Mouse (Mus musculus) liver, embryonic 15.5 days (tissue): Measurements from ENCODE around the gene Sox13. TPM values are rescaled to one million over a fixed set of nuclear protein-coding genes. Genes with fewer than 3 reads are reported as not detected.
A peak's percentile ranks its signal among the peaks of the same experiment; 100 is the strongest.

Experiments used
- ATAC-seq: fragments of 200-750 bp; cut with Nextera tagmentation; 2 replicates; pipeline ENCODE4 v1.8.0; 2017; ENCODE audit warnings: moderate number of reproducible peaks, mild to moderate bottlenecking, moderate library complexity; ENCODE audit not compliant: insufficient read depth
- H3K27ac ChIP-seq: fragments of 300-500 bp; sonication (generic); replicated peaks from 2 replicates; pipeline ENCODE4 v1.5.1; 2015; ENCODE audit warnings: mild to moderate bottlenecking, inconsistent platforms
- H3K27me3 ChIP-seq: fragments of 300-500 bp; sonication (generic); 2 replicates; pipeline ENCODE4 v1.6.1; 2015; ENCODE audit warnings: mild to moderate bottlenecking, inconsistent platforms
- H3K36me3 ChIP-seq: fragments of 300-500 bp; sonication (generic); replicated peaks from 2 replicates; pipeline ENCODE4 v1.6.1; 2015; ENCODE audit warnings: moderate library complexity, mild to moderate bottlenecking, inconsistent platforms
- H3K4me1 ChIP-seq: fragments of 300-500 bp; sonication (generic); replicated peaks from 2 replicates; pipeline ENCODE4 v1.6.1; 2015; ENCODE audit warnings: inconsistent platforms
- H3K4me2 ChIP-seq: fragments of 300-500 bp; sonication (generic); 2 replicates; pipeline ENCODE4 v1.6.1; 2015; ENCODE audit warnings: moderate library complexity, mild to moderate bottlenecking, inconsistent platforms
- H3K4me3 ChIP-seq: fragments of 300-500 bp; sonication (generic); replicated peaks from 2 replicates; pipeline ENCODE4 v1.5.1; 2015; ENCODE audit warnings: mild to moderate bottlenecking, inconsistent platforms
- H3K9ac ChIP-seq: fragments of 300-500 bp; sonication (generic); 2 replicates; pipeline ENCODE4 v1.6.1; 2015; ENCODE audit warnings: moderate library complexity, mild to moderate bottlenecking, inconsistent platforms
- H3K9me3 ChIP-seq: fragments of 300-500 bp; sonication (generic); replicated peaks from 2 replicates; pipeline ENCODE4 v1.6.1; 2016; ENCODE audit warnings: inconsistent platforms
- WGBS: fragments of 180-500 bp; shearing (Covaris S2); methylation state at CpG from one replicate; pipeline ENCODE4 v1.1.7; 2015; ENCODE audit warnings: mixed read lengths; ENCODE audit not compliant: insufficient replicate concordance; 5-methylcytosine and 5-hydroxymethylcytosine counted together
- polyA plus RNA-seq: library from polyadenylated mRNA; unstranded; fragments of >200 nt; fragmentation: Nextera tagmentation; extraction: Ambion mirVana; gene quantifications from 2 replicates; pipeline ENCODE4 v1.2.1, GENCODE M21; 2015

Sox13 gene
- polyA plus RNA-seq, 1 experiment from 2014 or later = 1.6 TPM

GRCm38 (mm10) chr1:133451869-133452563 lies 27.8 kb upstream of the Sox13 start:
- no peaks in the 10 kb centered on the region for H3K36me3 ChIP-seq
- WGBS = 57% methylated on average over 13 of the region's 13 CpGs
- H3K9me3 ChIP-seq = no peaks in the 10 kb centered on the region
- H3K4me2 ChIP-seq = no peak overlapping the region; the same call in 1 of the 2 replicates
- H3K27ac ChIP-seq = peak overlapping the region; percentile 66
- no peaks in the 10 kb centered on the region for H3K27me3 ChIP-seq
- H3K9ac ChIP-seq = no peak overlapping the region
- 0 out of 2 replicates have a peak, but pooled peaks have one; percentile 6 for ATAC-seq
- peaks cover 17% of the 10 kb centered on the region for H3K4me1 ChIP-seq
- no peak overlapping the region for H3K4me3 ChIP-seq

DNA sequence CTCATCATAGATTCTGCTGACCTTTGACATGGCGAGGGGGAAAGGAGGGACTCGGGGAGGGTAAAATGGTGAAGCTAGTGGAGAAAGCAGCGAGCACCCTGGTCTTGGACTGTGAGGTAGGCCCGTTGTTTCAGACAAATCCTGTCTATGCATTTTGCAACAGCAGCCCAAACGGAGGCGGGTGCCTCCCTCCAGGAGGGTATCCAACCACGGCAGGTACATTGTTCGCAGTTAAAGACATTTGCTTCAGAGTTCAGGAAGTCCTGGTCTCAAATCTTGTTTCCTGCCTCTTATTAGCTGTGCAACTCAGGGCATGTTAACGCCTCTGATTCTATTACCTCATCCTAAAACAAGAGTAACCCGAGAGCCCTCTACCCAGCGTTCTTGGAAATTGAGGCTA lies 26.8 kb upstream of the Sox13 start:
- no peak overlapping the region for H3K27ac ChIP-seq

GRCm38 (mm10) chr1:133448351-133448931 lies 24.3 kb upstream of the Sox13 start:
- Histone ChIP-seq H3K36me3 (no peaks in the 10 kb centered on the region), H3K9me3 (no peaks in the 10 kb centered on the region), H3K4me2 (no peak overlapping the region), H3K27ac (no peak overlapping the region), H3K4me1 (peaks cover 17% of the 10 kb centered on the region), H3K4me3 (no peak overlapping the region), H3K27me3 (no peaks in the 10 kb centered on the region), H3K9ac (no peak overlapping the region)
- ATAC-seq = no peak
- 23% methylated on average over 14 of the region's 14 CpGs for WGBS

More for the DNA sequence above, 26.8 kb upstream of the Sox13 start:
- H3K27me3 ChIP-seq = no peaks in the 10 kb centered on the region
- H3K4me1 ChIP-seq = peaks cover 17% of the 10 kb centered on the region
- no peak for ATAC-seq
- H3K9me3 ChIP-seq = no peaks in the 10 kb centered on the region
- no peaks in the 10 kb centered on the region for H3K36me3 ChIP-seq
- no peak overlapping the region for H3K9ac ChIP-seq
- no peak overlapping the region for H3K4me3 ChIP-seq
- 33% methylated on average over 11 of the region's 11 CpGs for WGBS
- H3K4me2 ChIP-seq = no peak overlapping the region

- 56% methylated on average over 4 of the region's 4 CpGs for WGBS
- H3K36me3 ChIP-seq = no peaks in the 10 kb centered on the region
- no peaks in the 10 kb centered on the region for H3K27me3 ChIP-seq
- no peak overlapping the region for H3K9ac ChIP-seq
- no peak for ATAC-seq
- no peak overlapping the region for H3K4me3 ChIP-seq
- H3K4me1 ChIP-seq = 0 out of 2 replicates have a peak, but pooled peaks cover 10% of the 10 kb centered on the region
- H3K4me2 ChIP-seq = no peak overlapping the region
- no peaks in the 10 kb centered on the region for H3K9me3 ChIP-seq
- H3K27ac ChIP-seq = no peak overlapping the region
These were observed 22.1 kb upstream of the Sox13 start for GRCm38 (mm10) chr1:133446291-133446690.

GRCm38 (mm10) chr1:133444315-133444714 lies 20.1 kb upstream of the Sox13 start:
- WGBS = 62% methylated on average over 8 of the region's 8 CpGs

DNA sequence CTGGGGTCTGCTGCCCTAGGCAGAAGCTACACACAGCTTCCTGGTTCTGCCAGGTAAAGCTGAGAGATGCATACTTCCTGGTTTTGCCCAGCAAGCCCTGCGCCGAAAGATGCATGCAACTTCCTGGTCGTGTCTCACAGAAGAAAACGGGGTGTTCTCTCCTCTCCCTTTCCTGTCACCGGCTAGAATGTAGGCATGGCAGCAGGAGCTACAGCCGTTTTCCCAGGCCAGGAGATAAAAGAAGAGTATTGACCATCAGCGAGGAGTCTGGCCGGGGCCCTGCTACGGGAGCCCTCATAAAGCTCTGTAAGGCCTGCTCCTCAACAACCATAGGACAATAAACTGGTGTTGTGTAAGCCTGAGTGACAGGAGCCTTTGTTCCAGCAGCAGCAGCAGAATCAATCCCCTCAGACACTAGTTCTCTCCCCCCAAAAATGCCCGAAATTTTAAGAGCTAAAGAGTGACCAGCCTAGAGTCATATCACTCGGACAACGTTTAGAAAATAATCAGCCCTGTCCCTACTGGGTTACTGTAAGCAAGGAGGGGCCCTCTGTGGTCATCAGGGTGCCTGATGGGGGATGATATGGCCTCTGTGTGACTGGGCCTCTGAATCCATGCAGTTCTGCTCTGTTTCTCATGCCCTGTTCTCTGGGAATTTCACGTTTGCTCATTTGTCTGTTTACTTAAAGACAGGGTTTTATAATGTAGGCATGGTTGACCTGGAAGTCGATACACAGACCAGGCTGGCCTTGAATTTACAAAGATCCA lies 13.9 kb upstream of the Sox13 start:
- no peaks in the 10 kb centered on the region for H3K36me3 ChIP-seq

More at GRCm38 (mm10) chr1:133444315-133444714, 20.1 kb upstream of the Sox13 start:
- H3K36me3 ChIP-seq = no peaks in the 10 kb centered on the region
- H3K27me3 ChIP-seq = no peaks in the 10 kb centered on the region
- H3K9ac ChIP-seq = no peak overlapping the region
- no peaks in the 10 kb centered on the region for H3K9me3 ChIP-seq
- 0 out of 2 replicates have a peak, but pooled peaks cover 7% of the 10 kb centered on the region for H3K4me1 ChIP-seq
- H3K4me2 ChIP-seq = no peak overlapping the region
- no peak for ATAC-seq
- no peak overlapping the region for H3K4me3 ChIP-seq
- H3K27ac ChIP-seq = no peak overlapping the region

DNA sequence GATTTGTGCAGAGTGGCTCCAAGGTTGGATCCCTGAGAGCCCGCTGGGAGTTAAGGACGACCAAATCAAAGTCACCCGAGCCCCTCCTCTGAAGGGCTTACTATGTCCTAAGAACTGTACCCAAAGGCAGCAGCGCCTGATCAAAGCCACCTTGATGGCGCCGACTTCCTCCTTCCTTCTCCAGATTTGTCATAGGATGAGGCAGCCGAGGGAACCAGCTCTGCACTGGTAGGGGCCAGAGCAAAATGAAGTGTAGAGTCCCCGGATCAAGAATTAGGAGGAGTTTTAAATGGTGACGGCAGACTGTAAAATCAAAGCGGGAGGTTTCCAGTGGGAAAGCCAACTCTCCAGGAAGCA lies 10.6 kb upstream of the Sox13 start:
- H3K36me3 ChIP-seq = no peaks in the 10 kb centered on the region
- WGBS = 36% methylated on average over 10 of the region's 10 CpGs
- H3K9ac ChIP-seq = no peak overlapping the region
- H3K4me1 ChIP-seq = no peaks in the 10 kb centered on the region
- H3K4me3 ChIP-seq = no peak overlapping the region
- no peaks in the 10 kb centered on the region; the same call in 1 of the 2 replicates for H3K9me3 ChIP-seq
- no peak overlapping the region for H3K27ac ChIP-seq
- ATAC-seq = no peak
- H3K4me2 ChIP-seq = no peak overlapping the region
- no peaks in the 10 kb centered on the region for H3K27me3 ChIP-seq

More for the DNA sequence above, 13.9 kb upstream of the Sox13 start:
- Histone ChIP-seq H3K4me3 (no peak overlapping the region), H3K4me1 (no peaks in the 10 kb centered on the region), H3K4me2 (no peak overlapping the region; the same call in 1 of the 2 replicates), H3K27me3 (no peaks in the 10 kb centered on the region), H3K9me3 (no peaks in the 10 kb centered on the region), H3K27ac (no peak overlapping the region), H3K9ac (no peak overlapping the region)
- 31% methylated on average over 14 of the region's 14 CpGs for WGBS
- no peak for ATAC-seq

DNA sequence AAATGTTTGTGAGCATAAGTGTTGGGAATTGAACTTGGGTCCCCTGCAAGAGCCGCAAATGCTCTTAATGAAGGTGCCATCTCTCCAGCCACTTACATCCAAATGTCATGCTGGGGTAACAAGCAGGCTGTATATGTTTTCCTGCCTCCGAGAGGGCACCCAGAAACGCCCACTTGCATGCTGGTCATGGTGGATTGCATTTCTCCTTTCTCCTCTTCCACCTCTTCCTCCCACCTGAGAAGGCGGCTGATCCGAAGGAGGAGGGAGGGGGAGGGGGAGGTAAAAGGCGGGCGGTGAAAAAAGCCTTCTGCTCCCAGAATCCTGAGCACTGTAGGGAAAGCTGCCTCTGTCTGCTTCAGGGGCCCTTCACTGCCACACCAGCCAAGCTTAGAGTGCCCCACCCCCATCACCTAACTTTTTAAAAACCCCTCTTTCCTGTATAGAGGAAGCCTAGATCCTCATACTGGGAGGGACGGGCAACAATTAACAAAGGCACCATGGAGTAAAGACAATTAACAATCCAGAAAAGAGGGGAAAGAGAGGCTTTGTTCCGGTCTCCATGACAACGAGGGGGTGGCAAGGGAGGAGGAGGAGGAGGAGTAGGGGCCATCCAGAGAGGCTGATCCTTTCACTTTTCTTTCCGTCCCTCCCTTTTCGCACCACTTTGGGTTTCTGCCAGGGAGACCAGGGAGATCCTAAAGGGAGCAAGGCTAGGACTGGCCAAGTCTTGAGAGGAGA lies 10.0 kb upstream of the Sox13 start:
- no peak overlapping the region for H3K27ac ChIP-seq
- no peaks in the 10 kb centered on the region for H3K4me1 ChIP-seq
- no peaks in the 10 kb centered on the region for H3K36me3 ChIP-seq
- no peak overlapping the region for H3K4me3 ChIP-seq
- 25% methylated on average over 12 of the region's 12 CpGs for WGBS
- H3K9me3 ChIP-seq = peaks cover 4% of the 10 kb centered on the region; the same call in 1 of the 2 replicates
- no peaks in the 10 kb centered on the region for H3K27me3 ChIP-seq
- no peak overlapping the region for H3K4me2 ChIP-seq
- H3K9ac ChIP-seq = no peak overlapping the region
- no peak for ATAC-seq

GRCm38 (mm10) chr1:133432566-133432965 lies 8.4 kb upstream of the Sox13 start:
- Histone ChIP-seq H3K9me3 (peaks cover 4% of the 10 kb centered on the region; the same call in 1 of the 2 replicates), H3K27me3 (no peaks in the 10 kb centered on the region), H3K4me2 (no peak overlapping the region), H3K4me3 (no peak overlapping the region), H3K36me3 (no peaks in the 10 kb centered on the region), H3K9ac (no peak overlapping the region), H3K4me1 (no peaks in the 10 kb centered on the region), H3K27ac (no peak overlapping the region)
- 51% methylated on average over 2 of the region's 2 CpGs for WGBS
- ATAC-seq = no peak

- WGBS = 57% methylated on average over 2 of the region's 2 CpGs
- Histone ChIP-seq H3K4me1 (no peaks in the 10 kb centered on the region), H3K9me3 (peaks cover 4% of the 10 kb centered on the region; the same call in 1 of the 2 replicates), H3K4me2 (no peak overlapping the region), H3K9ac (no peak overlapping the region), H3K4me3 (no peak overlapping the region), H3K36me3 (no peaks in the 10 kb centered on the region), H3K27ac (no peak overlapping the region), H3K27me3 (peaks cover 2% of the 10 kb centered on the region; the same call in 1 of the 2 replicates)
- peak; percentile 34; the same call in 1 of the 2 replicates for ATAC-seq
These were observed 7.0 kb upstream of the Sox13 start for GRCm38 (mm10) chr1:133431133-133431532.
